Mouse (Mus musculus) spleen, adult 2 months (tissue): ENCODE measurements around the gene Cygb. TPM values are rescaled to one million over a fixed set of nuclear protein-coding genes. Genes with fewer than 3 reads are reported as not detected.
"Not testable (repeated sequence)": the region's sequence is repeated elsewhere in the genome, so short reads cannot be mapped to it uniquely, and the experiment has no call there.

Experiments used
- DNase-seq, 2 experiments: peaks; one replicate each; pipeline versions ENCODE4 v3.0.0 to v3.0.0-alpha.2; 2012 to 2021; ENCODE audit warnings: low spot score in 2 of 2, low read depth in 1 of 2
- H3K27ac ChIP-seq: fragments of 200-500 bp; 2 replicates; pipeline ENCODE4 v1.5.1; 2012; ENCODE audit warnings: low read length, inconsistent platforms; ENCODE audit not compliant: insufficient read depth
- H3K27me3 ChIP-seq: fragments of 200-500 bp; 2 replicates; pipeline ENCODE4 v1.6.1; 2012; ENCODE audit warnings: mild to moderate bottlenecking, moderate library complexity, low read length, inconsistent platforms; ENCODE audit not compliant: control insufficient read depth, insufficient read depth
- H3K36me3 ChIP-seq: fragments of 200-500 bp; 2 replicates; pipeline ENCODE4 v1.6.1; 2012; ENCODE audit warnings: mild to moderate bottlenecking, low read length, inconsistent platforms; ENCODE audit not compliant: control insufficient read depth, insufficient read depth
- H3K4me1 ChIP-seq: fragments of 200-500 bp; 2 replicates; pipeline ENCODE4 v1.6.1; 2011; ENCODE audit warnings: inconsistent platforms; ENCODE audit not compliant: control insufficient read depth, insufficient read depth, insufficient read length
- H3K4me3 ChIP-seq: fragments of 200-500 bp; 2 replicates; pipeline ENCODE4 v1.5.1; 2011; ENCODE audit warnings: mild to moderate bottlenecking, inconsistent platforms; ENCODE audit not compliant: insufficient read depth, insufficient read length; ENCODE audit errors: extremely low read depth
- CTCF ChIP-seq: fragments of 200-500 bp; IDR thresholded peaks from 2 replicates; pipeline ENCODE4 v1.5.1; 2011; ENCODE audit warnings: mild to moderate bottlenecking, inconsistent platforms; ENCODE audit not compliant: insufficient read depth, insufficient read length, insufficient replicate concordance; ENCODE audit errors: extremely low read depth
- POLR2A ChIP-seq: fragments of 200-500 bp; IDR thresholded peaks from 2 replicates; pipeline ENCODE4 v1.6.1; 2011; ENCODE audit warnings: low read depth, low read length, inconsistent platforms
- WGBS: fragments of 180-500 bp; shearing (Covaris S2); methylation state at CpG from one replicate; pipeline ENCODE4 v1.1.7; 2018; 5-methylcytosine and 5-hydroxymethylcytosine counted together
- polyA plus RNA-seq: library from polyadenylated mRNA; depleted of rRNA; stranded (reverse); fragments of >200 nt; gene quantifications from 2 replicates; pipeline ENCODE4 v1.2.3, GENCODE M21; 2012

Gene Cygb
- polyA plus RNA-seq, 1 experiment = 14.2 TPM

- 77% methylated on average over 13 of the region's 13 CpGs for WGBS
These were observed 15.8 kb upstream of the Cygb start for GRCm38 (mm10) chr11:116669787-116670365.

GRCm38 (mm10) chr11:116669316-116669715 lies 15.2 kb upstream of the Cygb start:
- H3K4me1 ChIP-seq = no peaks in the 10 kb centered on the region
- 84% methylated on average over 5 of the region's 5 CpGs for WGBS
- no peaks in the 10 kb centered on the region for H3K27me3 ChIP-seq
- H3K27ac ChIP-seq = no peak overlapping the region
- TF ChIP-seq CTCF (no peak), POLR2A (no peak)
- H3K4me3 ChIP-seq = no peak overlapping the region
- peaks cover 12% of the 10 kb centered on the region for H3K36me3 ChIP-seq
- DNase-seq = no peak

More at GRCm38 (mm10) chr11:116669787-116670365, 15.8 kb upstream of the Cygb start:
- H3K4me3 ChIP-seq = no peak overlapping the region
- peaks cover 16% of the 10 kb centered on the region for H3K36me3 ChIP-seq
- no peak overlapping the region for H3K27ac ChIP-seq
- no peak for DNase-seq
- H3K4me1 ChIP-seq = no peaks in the 10 kb centered on the region
- H3K27me3 ChIP-seq = no peaks in the 10 kb centered on the region
- TF ChIP-seq CTCF = no peak
- no peak for TF ChIP-seq POLR2A

GRCm38 (mm10) chr11:116668839-116669238 lies 14.7 kb upstream of the Cygb start:
- H3K4me1 ChIP-seq = no peaks in the 10 kb centered on the region
- WGBS = 77% methylated on average over 7 of the region's 7 CpGs
- H3K27me3 ChIP-seq = no peaks in the 10 kb centered on the region
- no peak for DNase-seq
- H3K4me3 ChIP-seq = no peak overlapping the region
- H3K36me3 ChIP-seq = peaks cover 7% of the 10 kb centered on the region
- no peak for TF ChIP-seq POLR2A
- TF ChIP-seq CTCF = no peak
- no peak overlapping the region for H3K27ac ChIP-seq

- WGBS = 59% methylated on average over 10 of the region's 10 CpGs
- H3K4me3 ChIP-seq = no peak overlapping the region
- H3K4me1 ChIP-seq = no peaks in the 10 kb centered on the region
- H3K27ac ChIP-seq = no peak overlapping the region
- no peaks in the 10 kb centered on the region for H3K27me3 ChIP-seq
- no peak for TF ChIP-seq CTCF
- TF ChIP-seq POLR2A = no peak
- peaks cover 4% of the 10 kb centered on the region for H3K36me3 ChIP-seq
- no peak for DNase-seq
These were observed 14.3 kb upstream of the Cygb start for GRCm38 (mm10) chr11:116668381-116668825.

- WGBS = 74% methylated on average over 8 of the region's 8 CpGs
- Histone ChIP-seq H3K36me3 (no peaks in the 10 kb centered on the region; the same call in 1 of the 2 replicates), H3K27ac (no peak overlapping the region), H3K27me3 (no peaks in the 10 kb centered on the region), H3K4me3 (no peak overlapping the region), H3K4me1 (no peaks in the 10 kb centered on the region)
- TF ChIP-seq CTCF = no peak
- TF ChIP-seq POLR2A = no peak
- DNase-seq = no peak
These were observed 13.8 kb upstream of the Cygb start for GRCm38 (mm10) chr11:116667930-116668329.

GRCm38 (mm10) chr11:116667012-116667411 lies 12.9 kb upstream of the Cygb start:
- not testable (repeated sequence) for H3K36me3 ChIP-seq, DNase-seq, H3K4me3 ChIP-seq, H3K27ac ChIP-seq, H3K27me3 ChIP-seq, H3K4me1 ChIP-seq
- WGBS = 79% methylated on average over 5 of the region's 5 CpGs

- TF ChIP-seq CTCF = no peak
- TF ChIP-seq POLR2A = no peak
- 80% methylated on average over 9 of the region's 9 CpGs for WGBS
- no peaks in the 10 kb centered on the region for H3K27me3 ChIP-seq
These were observed 12.5 kb upstream of the Cygb start for GRCm38 (mm10) chr11:116666566-116666965.

More at GRCm38 (mm10) chr11:116666566-116666965, 12.5 kb upstream of the Cygb start:
- H3K27ac ChIP-seq = no peak overlapping the region
- no peak for DNase-seq
- no peaks in the 10 kb centered on the region for H3K4me1 ChIP-seq
- no peaks in the 10 kb centered on the region for H3K36me3 ChIP-seq
- H3K4me3 ChIP-seq = no peak overlapping the region
